Mouse (Mus musculus) intestine, postnatal 0 days (tissue): Measurements from ENCODE around the gene Hnrnpll. TPM values are rescaled to one million over a fixed set of nuclear protein-coding genes. Genes with fewer than 3 reads are reported as not detected.
"Not testable (repeated sequence)": the region's sequence is repeated elsewhere in the genome, so short reads cannot be mapped to it uniquely, and the experiment has no call there.

Experiments
- ATAC-seq: fragments of 200-750 bp; cut with Nextera tagmentation; 2 replicates; pipeline ENCODE4 v1.8.0; 2017; ENCODE audit warnings: mild to moderate bottlenecking, moderate TSS enrichment, moderate library complexity
- H3K27ac ChIP-seq: fragments of 300-500 bp; sonication (generic); 2 replicates; pipeline ENCODE4 v1.5.1; 2014; ENCODE audit warnings: mild to moderate bottlenecking, low read depth, low read length, moderate library complexity
- H3K27me3 ChIP-seq: fragments of 300-500 bp; sonication (generic); replicated peaks from 2 replicates; pipeline ENCODE4 v1.6.1; 2014; ENCODE audit warnings: low read length, mixed read lengths; ENCODE audit not compliant: control insufficient read depth, insufficient read depth
- H3K36me3 ChIP-seq: fragments of 300-500 bp; sonication (generic); 2 replicates; pipeline ENCODE4 v1.6.1; 2014; ENCODE audit warnings: mild to moderate bottlenecking, moderate library complexity; ENCODE audit not compliant: control insufficient read depth, insufficient read depth
- H3K4me1 ChIP-seq: fragments of 300-500 bp; sonication (generic); replicated peaks from 2 replicates; pipeline ENCODE4 v1.6.1; 2014; ENCODE audit warnings: antibody characterized with exemption, low read length, mixed read lengths; ENCODE audit not compliant: control insufficient read depth, insufficient read depth
- H3K4me2 ChIP-seq: fragments of 300-500 bp; sonication (generic); replicated peaks from 2 replicates; pipeline ENCODE4 v1.6.1; 2014; ENCODE audit warnings: low read depth, mild to moderate bottlenecking, moderate library complexity
- H3K4me3 ChIP-seq: fragments of 300-500 bp; sonication (generic); 2 replicates; pipeline ENCODE4 v1.5.1; 2014; ENCODE audit warnings: low read depth, low read length
- H3K9ac ChIP-seq: fragments of 300-500 bp; sonication (generic); 2 replicates; pipeline ENCODE4 v1.6.1; 2014; ENCODE audit warnings: mild to moderate bottlenecking, low read depth, low read length
- H3K9me3 ChIP-seq: fragments of 300-500 bp; sonication (generic); 2 replicates; pipeline ENCODE4 v1.6.1; 2016; ENCODE audit warnings: mixed run types; ENCODE audit not compliant: control insufficient read depth
- CTCF ChIP-seq: sonication (generic); IDR thresholded peaks from 2 replicates; pipeline ENCODE4 v1.5.1; 2016; ENCODE audit warnings: low read depth, mild to moderate bottlenecking, control low read depth, antibody characterized with exemption, moderate library complexity
- WGBS: fragments of 180-500 bp; shearing (Covaris S2); extraction: QIAGEN DNeasy Blood & Tissue Kit; methylation state at CpG from one replicate; pipeline ENCODE4 v1.1.7; 2014; 5-methylcytosine and 5-hydroxymethylcytosine counted together
- polyA plus RNA-seq: library from polyadenylated mRNA; unstranded; fragments of >200 nt; fragmentation: Nextera tagmentation; extraction: Ambion mirVana; gene quantifications from 2 replicates; pipeline ENCODE4 v1.2.1, GENCODE M21; 2015

The Hnrnpll gene
- polyA plus RNA-seq, 1 experiment from 2014 or later: 21.9 TPM

DNA sequence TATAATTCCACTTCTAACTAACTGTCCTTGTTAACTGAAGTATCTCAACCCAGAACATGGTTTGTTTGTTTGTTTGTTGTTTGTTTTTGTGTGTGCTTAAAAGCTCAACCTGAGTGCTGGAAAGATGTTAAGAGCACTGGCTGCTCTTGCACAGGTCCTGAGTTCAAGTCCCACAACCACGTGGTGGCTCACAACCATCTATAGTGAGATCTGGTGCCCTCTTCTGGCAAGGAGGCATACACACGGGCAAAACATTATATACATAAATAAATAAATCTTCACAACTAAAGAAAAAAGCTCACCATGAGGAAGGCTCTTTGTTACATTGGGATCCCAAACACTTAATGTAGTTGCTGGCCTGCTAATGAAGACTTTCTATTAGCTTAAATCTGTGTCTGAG is 41.6 kb downstream of the Hnrnpll start:
- no peak overlapping the region for H3K27ac ChIP-seq
- H3K36me3 ChIP-seq: no peaks in the 10 kb centered on the region
- H3K9me3 ChIP-seq: no peaks in the 10 kb centered on the region
- no peaks in the 10 kb centered on the region for H3K27me3 ChIP-seq
- TF ChIP-seq CTCF: peak; percentile 51
- no peaks in the 10 kb centered on the region for H3K4me1 ChIP-seq
- H3K9ac ChIP-seq: no peak overlapping the region
- H3K4me2 ChIP-seq: no peak overlapping the region
- WGBS: 71% methylated on average over 2 of the region's 2 CpGs
- no peak for ATAC-seq
- H3K4me3 ChIP-seq: no peak overlapping the region

DNA sequence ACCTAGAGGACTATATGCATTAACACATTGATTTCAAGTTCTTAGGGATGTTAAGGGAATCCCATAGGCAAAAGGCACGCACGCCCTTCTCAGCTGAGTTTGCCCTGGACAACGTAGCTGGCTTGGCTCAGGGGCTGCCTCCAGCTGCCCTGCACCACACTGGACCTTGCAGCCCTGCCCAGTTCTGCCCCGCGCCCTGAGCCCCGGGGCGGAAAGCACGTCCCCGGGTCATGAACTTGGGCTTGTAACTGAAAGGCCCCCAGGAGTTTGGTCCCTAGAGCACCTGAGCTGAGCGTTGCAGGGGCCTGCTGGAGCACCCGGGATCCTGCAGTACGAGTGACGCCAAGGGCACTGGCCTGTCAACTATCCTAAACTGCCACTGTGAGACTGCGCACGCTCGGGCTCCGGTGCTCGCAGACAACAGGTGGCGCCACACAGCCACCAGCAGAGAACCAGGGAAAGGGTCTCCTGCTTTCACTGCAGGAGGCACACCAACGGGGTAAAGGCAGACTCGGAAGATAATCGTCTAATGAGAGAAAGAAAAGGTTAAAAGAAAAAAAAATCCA is 43.1 kb downstream of the Hnrnpll start:
- Histone ChIP-seq H3K27ac (no peak overlapping the region), H3K4me3 (no peak overlapping the region), H3K9ac (no peak overlapping the region), H3K36me3 (no peaks in the 10 kb centered on the region), H3K4me2 (peak overlapping the region; percentile 61), H3K9me3 (no peaks in the 10 kb centered on the region), H3K4me1 (no peaks in the 10 kb centered on the region), H3K27me3 (no peaks in the 10 kb centered on the region)
- ATAC-seq: peak; percentile 37; the same call in 1 of the 2 replicates
- TF ChIP-seq CTCF: peak; percentile 80
- 8% methylated on average over 22 of the region's 22 CpGs for WGBS

DNA sequence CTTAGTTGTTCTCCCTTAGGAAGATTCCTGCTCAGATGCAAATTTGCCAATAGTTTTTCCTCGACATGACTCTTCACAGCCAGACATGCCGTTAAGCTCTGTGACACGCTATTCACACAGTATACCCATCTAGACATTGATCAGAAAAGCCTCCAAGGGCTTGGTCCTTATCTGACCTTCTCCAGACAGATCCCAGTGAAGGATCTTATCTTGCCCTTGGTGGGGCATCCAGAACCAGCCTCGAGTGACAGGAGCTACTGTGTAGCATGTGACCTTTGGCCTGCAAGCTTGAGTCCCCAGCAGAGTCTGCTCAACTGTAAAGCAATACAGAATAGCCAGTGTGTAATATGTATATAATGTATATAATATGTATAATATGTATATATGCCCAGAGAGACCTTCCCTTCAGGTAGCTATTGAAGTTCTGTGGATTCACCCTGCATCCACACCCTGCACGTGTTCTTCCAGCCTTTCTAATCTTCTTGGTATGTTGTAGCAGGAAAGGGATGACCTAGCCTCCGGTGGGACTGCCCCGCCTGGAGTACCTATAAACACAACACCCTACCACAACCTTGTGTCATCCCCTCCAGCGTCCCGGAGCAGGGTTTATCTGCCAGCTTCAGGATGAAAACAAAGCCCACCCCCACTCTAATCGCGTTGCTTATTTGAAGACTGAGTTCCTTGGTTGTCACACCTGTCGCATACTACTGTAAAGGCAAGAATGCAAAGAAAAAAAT is 43.7 kb downstream of the Hnrnpll start:
- H3K4me2 ChIP-seq: peak overlapping the region; percentile 61

DNA sequence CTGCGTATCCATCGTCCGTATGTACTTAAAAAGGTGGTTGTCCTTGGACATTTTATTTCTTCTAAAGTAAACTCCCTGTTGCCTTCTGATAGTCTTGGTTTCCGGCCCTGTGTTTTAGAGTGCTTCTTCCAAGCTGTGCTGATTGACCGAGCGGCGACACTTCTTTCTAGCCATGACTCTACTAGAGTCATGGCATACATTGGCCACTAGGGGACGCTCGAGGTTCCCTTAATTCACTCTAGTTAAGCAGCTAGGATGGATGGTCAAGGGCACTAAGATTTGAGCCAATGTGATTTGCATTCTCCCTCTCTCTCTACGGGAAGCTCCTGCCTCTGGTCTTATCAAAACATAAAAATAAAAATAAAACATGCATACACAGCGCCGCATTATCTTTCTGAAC is 44.7 kb downstream of the Hnrnpll start:
- H3K4me1 ChIP-seq: no peaks in the 10 kb centered on the region
- H3K36me3 ChIP-seq: no peaks in the 10 kb centered on the region
- 62% methylated on average over 12 of the region's 12 CpGs for WGBS
- H3K4me2 ChIP-seq: no peak overlapping the region
- no peak overlapping the region for H3K9ac ChIP-seq
- no peak overlapping the region for H3K27ac ChIP-seq
- H3K9me3 ChIP-seq: no peaks in the 10 kb centered on the region
- no peak overlapping the region for H3K4me3 ChIP-seq
- peak; percentile 88 for TF ChIP-seq CTCF
- H3K27me3 ChIP-seq: no peaks in the 10 kb centered on the region
- no peak; the same call in 1 of the 2 replicates for ATAC-seq

More for the DNA sequence above, 43.7 kb downstream of the Hnrnpll start:
- H3K27ac ChIP-seq: no peak overlapping the region
- no peak for TF ChIP-seq CTCF
- no peak overlapping the region for H3K4me3 ChIP-seq
- H3K4me1 ChIP-seq: no peaks in the 10 kb centered on the region
- ATAC-seq: 0 out of 2 replicates have a peak, but pooled peaks have one; percentile 37
- 34% methylated on average over 12 of the region's 12 CpGs for WGBS
- H3K36me3 ChIP-seq: no peaks in the 10 kb centered on the region
- no peaks in the 10 kb centered on the region for H3K9me3 ChIP-seq
- H3K9ac ChIP-seq: no peak overlapping the region
- H3K27me3 ChIP-seq: no peaks in the 10 kb centered on the region

DNA sequence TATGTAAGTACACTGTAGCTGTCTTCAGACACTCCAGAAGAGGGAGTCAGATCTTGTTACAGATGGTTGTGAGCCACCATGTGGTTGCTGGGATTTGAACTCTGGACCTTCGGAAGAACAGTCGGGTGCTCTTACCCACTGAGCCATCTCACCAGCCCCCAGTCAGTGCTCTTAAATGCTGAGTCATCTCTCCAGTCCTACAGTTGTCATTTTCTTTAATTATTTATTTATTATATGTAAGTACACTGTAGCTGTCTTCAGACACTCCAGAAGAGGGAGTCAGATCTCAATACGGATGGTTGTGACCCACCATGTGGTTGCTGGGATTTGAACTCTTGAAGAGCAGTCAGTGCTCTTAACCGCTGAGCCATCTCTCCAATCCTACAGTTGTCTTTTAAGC is 45.7 kb downstream of the Hnrnpll start:
- not testable (repeated sequence) for ATAC-seq, H3K27me3 ChIP-seq, H3K9ac ChIP-seq, H3K9me3 ChIP-seq, H3K27ac ChIP-seq, H3K36me3 ChIP-seq, H3K4me2 ChIP-seq, H3K4me1 ChIP-seq, H3K4me3 ChIP-seq
- WGBS: 97% methylated on average over 4 of the region's 4 CpGs

DNA sequence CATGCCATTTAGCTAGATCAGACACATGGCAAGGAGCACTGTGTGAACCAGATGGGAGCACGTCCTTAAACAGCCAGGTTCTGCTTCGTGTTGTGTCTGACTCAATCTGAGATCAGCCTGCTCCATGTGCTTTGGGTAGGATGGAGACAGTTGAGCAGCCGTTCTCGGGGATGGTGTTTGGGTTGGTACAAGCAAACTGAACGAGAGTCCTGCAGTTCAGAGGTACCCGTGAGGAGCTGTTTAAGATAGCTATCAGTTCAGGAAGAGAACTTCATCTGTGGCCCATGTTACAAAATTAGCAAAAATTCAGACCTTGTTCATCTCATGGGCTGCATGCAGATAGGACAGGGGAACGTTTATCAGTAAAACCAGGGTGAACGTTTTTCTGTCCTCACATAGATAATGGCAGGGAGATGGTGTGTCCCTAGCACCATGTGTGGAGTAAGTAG is 47.7 kb downstream of the Hnrnpll start:
- Histone ChIP-seq H3K36me3 (no peaks in the 10 kb centered on the region), H3K4me3 (no peak overlapping the region), H3K9ac (no peak overlapping the region), H3K27ac (no peak overlapping the region), H3K9me3 (no peaks in the 10 kb centered on the region), H3K27me3 (0 out of 2 replicates have a peak, but pooled peaks cover 3% of the 10 kb centered on the region), H3K4me1 (no peaks in the 10 kb centered on the region), H3K4me2 (no peak overlapping the region)
- no peak for TF ChIP-seq CTCF
- 70% methylated on average over 8 of the region's 8 CpGs for WGBS
- no peak for ATAC-seq
